Mouse (Mus musculus): ENCODE results near the gene Tmem30a. TPM values are rescaled to one million over a fixed set of nuclear protein-coding genes. Genes with fewer than 3 reads are reported as not detected.

The Tmem30a gene
- total RNA-seq, 2 experiments from 2014 or later: 64.5 to 66.7 TPM

GRCm38 (mm10) chr9:79785794-79786085 lies 7.6 kb downstream of the Tmem30a start:
- no peak for DNase-seq

- DNase-seq: no peak
These were observed 8.1 kb downstream of the Tmem30a start for GRCm38 (mm10) chr9:79784934-79785793.

GRCm38 (mm10) chr9:79784439-79784838 lies 8.9 kb downstream of the Tmem30a start:
- DNase-seq: no peak

GRCm38 (mm10) chr9:79779354-79779753 lies 14.0 kb downstream of the Tmem30a start:
- no peak for DNase-seq

- no peak for DNase-seq
These were observed 26.2 kb downstream of the Tmem30a start for GRCm38 (mm10) chr9:79766991-79767545.

- no peak for DNase-seq
These were observed 28.0 kb downstream of the Tmem30a start for GRCm38 (mm10) chr9:79765329-79765728.

- DNase-seq: no peak
These were observed 30.8 kb downstream of the Tmem30a start for GRCm38 (mm10) chr9:79762519-79762918.

GRCm38 (mm10) chr9:79760076-79760475 lies 33.2 kb downstream of the Tmem30a start:
- peak; percentile 7 for DNase-seq

GRCm38 (mm10) chr9:79759385-79760005 lies 33.8 kb downstream of the Tmem30a start, which contains the start of gene Cox7a2:
Gene Cox7a2, minus strand, starts transcription at chr9:79759878.
- DNase-seq: peak; percentile 95

- DNase-seq: no peak
These were observed 38.0 kb downstream of the Tmem30a start for GRCm38 (mm10) chr9:79755311-79755710.

- no peak for DNase-seq
These were observed 41.5 kb downstream of the Tmem30a start for GRCm38 (mm10) chr9:79751846-79752245.

- no peak for DNase-seq
These were observed 42.6 kb downstream of the Tmem30a start for GRCm38 (mm10) chr9:79750709-79751108.

GRCm38 (mm10) chr9:79745036-79745435 lies 48.3 kb downstream of the Tmem30a start:
- DNase-seq: no peak

GRCm38 (mm10) chr9:79735608-79736007 lies 57.7 kb downstream of the Tmem30a start:
- no peak for DNase-seq

GRCm38 (mm10) chr9:79730301-79730700 lies 63.0 kb downstream of the Tmem30a start:
- peak; percentile 17 for DNase-seq

GRCm38 (mm10) chr9:79723090-79723489 lies 70.2 kb downstream of the Tmem30a start:
- DNase-seq: peak; percentile 32

- peak; percentile 68 for DNase-seq
These were observed 72.3 kb downstream of the Tmem30a start for GRCm38 (mm10) chr9:79721056-79721455.

- no peak for DNase-seq
These were observed 73.2 kb downstream of the Tmem30a start for GRCm38 (mm10) chr9:79720143-79720542.

GRCm38 (mm10) chr9:79719451-79719850 lies 73.9 kb downstream of the Tmem30a start:
- DNase-seq: peak; percentile 56
